Mouse (Mus musculus): ENCODE results near the gene Hist1h2bp. TPM values are rescaled to one million over a fixed set of nuclear protein-coding genes. Genes with fewer than 3 reads are reported as not detected.

The Hist1h2bp gene
- total RNA-seq (2017), result 17.5 and 24.0 TPM in 2 replicates

GRCm38 (mm10) chr13:21786899-21787629 is at the start of gene Hist1h2bp, which contains the start of gene Hist1h2an:
Gene Hist1h2bp (plus strand): TSS chr13:21787461.
Gene Hist1h2an (minus strand): TSS chr13:21787218.
- ATAC-seq (replicated peaks in 1 of 2; ENCODE audit: insufficient read depth in 1 of 2, low FRiP score in 2 of 2, low TSS enrichment in 1 of 2, low read depth in 1 of 2, poor library complexity in 2 of 2, severe bottlenecking in 2 of 2), result peak; percentile 90 to 93

DNA sequence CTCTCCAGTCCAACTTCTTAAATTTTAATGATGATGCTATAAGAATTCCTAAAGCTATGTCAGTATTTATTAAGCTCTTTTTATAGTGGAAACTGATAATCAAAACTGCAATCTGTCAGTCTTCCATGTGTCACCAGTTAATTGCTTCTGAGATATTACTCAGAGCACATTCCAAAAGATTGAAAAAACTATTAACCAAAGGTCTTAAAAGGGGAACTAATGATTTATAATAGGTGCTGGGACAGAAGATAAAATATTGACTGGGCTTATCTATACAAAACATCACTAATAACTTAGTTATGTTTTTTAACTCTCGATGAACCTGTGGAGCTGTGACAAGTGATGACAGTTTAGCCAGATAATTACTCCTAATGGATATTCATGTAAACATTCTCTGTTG is 42.3 kb upstream of the Hist1h2bp start:
- no peak for ATAC-seq (replicated peaks in 1 of 2; ENCODE audit: insufficient read depth in 1 of 2, low FRiP score in 2 of 2, low TSS enrichment in 1 of 2, low read depth in 1 of 2, poor library complexity in 2 of 2, severe bottlenecking in 2 of 2)

- ATAC-seq (replicated peaks in 1 of 2; ENCODE audit: insufficient read depth in 1 of 2, low FRiP score in 2 of 2, low TSS enrichment in 1 of 2, low read depth in 1 of 2, poor library complexity in 2 of 2, severe bottlenecking in 2 of 2), result no peak
Observed at GRCm38 (mm10) chr13:21749387-21750158, 37.7 kb upstream of the Hist1h2bp start.

DNA sequence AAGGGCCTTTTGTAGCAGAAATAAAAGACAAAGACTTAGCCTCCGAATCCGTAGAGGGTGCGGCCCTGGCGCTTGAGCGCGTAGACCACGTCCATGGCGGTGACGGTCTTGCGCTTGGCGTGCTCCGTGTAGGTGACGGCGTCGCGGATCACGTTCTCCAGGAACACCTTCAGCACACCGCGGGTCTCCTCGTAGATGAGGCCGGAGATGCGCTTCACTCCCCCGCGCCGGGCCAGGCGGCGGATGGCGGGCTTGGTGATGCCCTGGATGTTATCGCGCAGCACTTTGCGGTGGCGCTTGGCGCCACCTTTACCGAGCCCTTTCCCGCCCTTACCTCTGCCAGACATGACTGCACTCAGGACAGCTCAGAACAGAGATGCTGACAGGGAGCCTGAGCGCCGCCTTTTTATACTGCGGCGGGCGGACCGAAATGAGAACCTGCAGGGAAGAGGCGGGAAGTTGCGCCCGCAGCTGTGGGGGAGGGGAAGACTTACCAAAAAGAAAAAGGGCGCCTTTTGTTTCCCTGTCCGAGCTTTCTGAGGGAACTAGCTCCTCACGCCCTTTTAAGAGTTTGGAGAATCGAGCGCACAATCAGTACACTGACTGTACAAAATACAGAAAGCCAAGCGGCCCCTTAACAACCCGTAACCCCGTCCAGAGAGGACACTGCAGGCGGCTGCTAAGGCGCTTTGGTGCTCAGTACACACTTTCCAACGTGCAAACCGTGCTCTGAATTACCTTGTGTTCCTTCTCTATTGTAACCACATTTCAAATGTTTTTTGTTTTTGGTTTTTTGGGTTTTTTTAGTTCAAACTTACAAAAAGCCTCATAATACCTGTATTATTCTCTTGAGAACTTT is 36.9 kb upstream of the Hist1h2bp start, which contains the start of gene Hist1h4k:
Gene Hist1h4k, minus strand, starts transcription at position 347 of the 859 bp plus-strand sequence.
- ATAC-seq (replicated peaks in 1 of 2; ENCODE audit: insufficient read depth in 1 of 2, low FRiP score in 2 of 2, low TSS enrichment in 1 of 2, low read depth in 1 of 2, poor library complexity in 2 of 2, severe bottlenecking in 2 of 2), result peak; percentile 47 to 76

DNA sequence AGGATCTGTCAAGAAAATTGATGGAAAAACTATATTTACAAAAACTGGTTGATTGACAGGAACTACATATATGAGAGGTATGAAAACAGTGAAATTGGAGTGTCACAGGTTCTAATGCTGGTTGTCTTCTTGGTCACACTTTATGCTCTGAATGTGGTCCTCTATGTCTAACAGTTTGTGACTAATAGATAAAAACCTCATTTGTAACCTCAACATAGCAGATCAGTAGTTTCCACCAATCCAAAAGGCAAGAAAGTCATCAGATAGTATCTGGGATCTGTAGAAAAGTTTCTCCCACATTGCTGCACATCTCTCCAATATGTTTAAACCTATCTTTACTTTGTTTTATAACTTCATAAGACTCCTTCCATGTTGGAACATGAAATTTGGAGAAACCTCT is 35.8 kb upstream of the Hist1h2bp start:
- no peak for ATAC-seq (replicated peaks in 1 of 2; ENCODE audit: insufficient read depth in 1 of 2, low FRiP score in 2 of 2, low TSS enrichment in 1 of 2, low read depth in 1 of 2, poor library complexity in 2 of 2, severe bottlenecking in 2 of 2)

- no peak for ATAC-seq (replicated peaks in 1 of 2; ENCODE audit: insufficient read depth in 1 of 2, low FRiP score in 2 of 2, low TSS enrichment in 1 of 2, low read depth in 1 of 2, poor library complexity in 2 of 2, severe bottlenecking in 2 of 2)
Observed at GRCm38 (mm10) chr13:21751827-21752226, 35.4 kb upstream of the Hist1h2bp start.

- ATAC-seq (replicated peaks in 1 of 2; ENCODE audit: insufficient read depth in 1 of 2, low FRiP score in 2 of 2, low TSS enrichment in 1 of 2, low read depth in 1 of 2, poor library complexity in 2 of 2, severe bottlenecking in 2 of 2), result no peak
Observed at GRCm38 (mm10) chr13:21752356-21752755, 34.9 kb upstream of the Hist1h2bp start.

GRCm38 (mm10) chr13:21753051-21753523 is 34.2 kb upstream of the Hist1h2bp start:
- no peak for ATAC-seq (replicated peaks in 1 of 2; ENCODE audit: insufficient read depth in 1 of 2, low FRiP score in 2 of 2, low TSS enrichment in 1 of 2, low read depth in 1 of 2, poor library complexity in 2 of 2, severe bottlenecking in 2 of 2)

DNA sequence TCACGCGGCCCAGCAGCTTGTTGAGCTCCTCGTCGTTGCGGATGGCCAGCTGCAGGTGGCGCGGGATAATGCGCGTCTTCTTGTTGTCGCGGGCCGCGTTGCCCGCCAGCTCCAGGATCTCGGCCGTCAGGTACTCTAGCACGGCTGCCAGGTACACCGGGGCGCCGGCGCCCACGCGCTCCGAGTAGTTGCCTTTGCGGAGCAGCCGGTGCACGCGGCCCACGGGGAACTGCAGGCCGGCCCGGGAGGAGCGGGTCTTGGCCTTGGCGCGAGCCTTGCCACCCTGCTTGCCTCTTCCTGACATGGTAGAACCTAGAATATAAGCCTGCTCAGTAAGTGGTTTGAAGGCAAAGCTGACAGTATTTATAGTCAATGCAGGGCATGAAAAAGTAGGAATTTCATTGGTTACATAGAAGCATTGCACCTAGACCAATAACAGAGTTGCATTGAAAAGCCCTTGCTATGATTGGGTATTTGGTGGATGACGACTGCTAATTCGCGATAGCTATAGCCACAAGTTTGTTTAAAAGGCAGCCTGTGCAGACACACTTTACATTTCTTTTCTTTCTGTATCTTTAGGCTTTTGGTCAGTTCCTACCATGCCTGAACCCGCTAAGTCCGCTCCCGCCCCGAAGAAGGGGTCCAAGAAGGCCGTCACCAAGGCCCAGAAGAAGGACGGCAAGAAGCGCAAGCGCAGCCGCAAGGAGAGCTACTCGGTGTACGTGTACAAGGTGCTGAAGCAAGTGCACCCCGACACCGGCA is 33.6 kb upstream of the Hist1h2bp start, which contains the start of the genes Hist1h2ak and Hist1h2bn:
Gene Hist1h2ak, minus strand, starts transcription at position 304 of the 762 bp plus-strand sequence.
Gene Hist1h2bn, plus strand, starts transcription at position 600 of the 762 bp plus-strand sequence.
- ATAC-seq (replicated peaks in 1 of 2; ENCODE audit: insufficient read depth in 1 of 2, low FRiP score in 2 of 2, low TSS enrichment in 1 of 2, low read depth in 1 of 2, poor library complexity in 2 of 2, severe bottlenecking in 2 of 2), result peak; percentile 89 to 94

DNA sequence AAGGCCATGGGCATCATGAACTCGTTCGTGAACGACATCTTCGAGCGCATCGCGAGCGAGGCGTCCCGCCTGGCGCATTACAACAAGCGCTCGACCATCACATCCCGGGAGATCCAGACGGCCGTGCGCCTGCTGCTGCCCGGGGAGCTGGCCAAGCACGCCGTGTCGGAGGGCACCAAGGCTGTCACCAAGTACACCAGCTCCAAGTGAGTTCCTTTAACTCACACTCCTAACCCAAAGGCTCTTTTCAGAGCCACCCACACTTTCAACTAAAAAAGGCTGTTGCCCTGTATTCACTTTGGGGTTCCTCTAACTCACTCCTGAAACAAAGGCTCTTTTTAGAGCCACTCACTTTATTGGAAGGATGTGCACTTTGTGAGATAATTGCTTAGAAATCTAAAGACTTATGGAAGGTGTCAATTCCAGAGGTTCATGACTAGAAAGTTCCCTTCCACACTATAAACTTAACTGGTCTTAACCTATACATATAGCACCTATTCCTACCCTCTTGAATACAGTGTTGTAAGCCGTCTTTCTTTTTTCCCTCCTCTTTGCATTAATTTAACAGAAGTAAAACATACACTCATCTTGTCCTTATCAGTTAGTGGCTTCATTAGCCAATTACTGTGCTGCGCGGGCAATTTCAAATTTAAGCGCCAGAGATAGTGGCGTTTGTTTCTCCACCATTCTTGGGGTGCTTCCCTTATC is 32.8 kb upstream of the Hist1h2bp start:
- peak in 1 of 2 experiments; percentile 13; a peak in 1 of 4 replicates for ATAC-seq (replicated peaks in 1 of 2; ENCODE audit: insufficient read depth in 1 of 2, low FRiP score in 2 of 2, low TSS enrichment in 1 of 2, low read depth in 1 of 2, poor library complexity in 2 of 2, severe bottlenecking in 2 of 2)

DNA sequence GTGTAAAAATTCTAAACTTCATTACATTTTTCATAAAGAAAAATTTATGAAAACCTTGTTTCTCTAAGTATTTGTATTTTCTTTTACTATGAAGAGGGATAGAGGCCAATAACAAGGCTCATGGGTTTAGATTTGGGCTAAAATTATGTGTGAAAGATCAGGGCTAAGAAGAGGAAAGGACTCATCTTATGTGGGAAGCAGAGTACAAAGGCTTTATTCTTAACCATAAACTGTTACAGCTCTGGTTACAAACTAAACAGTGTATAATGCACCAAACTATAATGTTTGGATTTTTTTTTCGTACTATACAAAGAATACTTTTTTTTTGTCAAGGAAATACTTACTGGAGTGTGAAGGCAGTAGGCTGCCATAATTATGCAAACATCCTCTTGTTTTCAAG is 31.6 kb upstream of the Hist1h2bp start:
- ATAC-seq (replicated peaks in 1 of 2; ENCODE audit: insufficient read depth in 1 of 2, low FRiP score in 2 of 2, low TSS enrichment in 1 of 2, low read depth in 1 of 2, poor library complexity in 2 of 2, severe bottlenecking in 2 of 2), result no peak

- ATAC-seq (replicated peaks in 1 of 2; ENCODE audit: insufficient read depth in 1 of 2, low FRiP score in 2 of 2, low TSS enrichment in 1 of 2, low read depth in 1 of 2, poor library complexity in 2 of 2, severe bottlenecking in 2 of 2), result peak; percentile 81 to 83
Observed at GRCm38 (mm10) chr13:21778814-21779766, 8.2 kb upstream of the Hist1h2bp start.

GRCm38 (mm10) chr13:21779767-21780731 is 7.2 kb upstream of the Hist1h2bp start, which contains the start of gene Hist1h1b:
Gene Hist1h1b (minus strand): TSS chr13:21780625.
- peak; percentile 28 to 40 for ATAC-seq (replicated peaks in 1 of 2; ENCODE audit: insufficient read depth in 1 of 2, low FRiP score in 2 of 2, low TSS enrichment in 1 of 2, low read depth in 1 of 2, poor library complexity in 2 of 2, severe bottlenecking in 2 of 2)

GRCm38 (mm10) chr13:21781021-21781555 is 6.2 kb upstream of the Hist1h2bp start:
- no peak for ATAC-seq (replicated peaks in 1 of 2; ENCODE audit: insufficient read depth in 1 of 2, low FRiP score in 2 of 2, low TSS enrichment in 1 of 2, low read depth in 1 of 2, poor library complexity in 2 of 2, severe bottlenecking in 2 of 2)
